Mouse (Mus musculus) embryonic facial prominence, embryonic 13.5 days (tissue): ENCODE measurements at regions not wholly inside any gene's neighbourhood (a gene's known extent, or its start where the extent isn't known, plus 50 kb on each side); places are given as distances from the start of the nearest gene placed in this dataset.

ENCODE experiments used
- ATAC-seq: fragments of 200-750 bp; cut with Nextera tagmentation; 2 replicates; pipeline ENCODE4 v1.8.0; 2017; ENCODE audit warnings: low read depth; ENCODE audit not compliant: insufficient number of reproducible peaks, insufficient read depth, low FRiP score, low TSS enrichment
- H3K27ac ChIP-seq: fragments of 300-500 bp; sonication (generic); 2 replicates; pipeline ENCODE4 v1.5.1; 2015; ENCODE audit warnings: moderate library complexity, mild to moderate bottlenecking, inconsistent platforms
- H3K27me3 ChIP-seq: fragments of 300-500 bp; sonication (generic); 2 replicates; pipeline ENCODE4 v1.6.1; 2015; ENCODE audit warnings: mild to moderate bottlenecking, inconsistent platforms
- H3K36me3 ChIP-seq: fragments of 300-500 bp; sonication (generic); 2 replicates; pipeline ENCODE4 v1.6.1; 2015; ENCODE audit warnings: mild to moderate bottlenecking, inconsistent platforms
- H3K4me1 ChIP-seq: fragments of 300-500 bp; sonication (generic); 2 replicates; pipeline ENCODE4 v1.6.1; 2015; ENCODE audit warnings: inconsistent platforms
- H3K4me2 ChIP-seq: fragments of 300-500 bp; sonication (generic); 2 replicates; pipeline ENCODE4 v1.6.1; 2015; ENCODE audit warnings: moderate library complexity, mild to moderate bottlenecking, inconsistent platforms
- H3K4me3 ChIP-seq: fragments of 300-500 bp; sonication (generic); 2 replicates; pipeline ENCODE4 v1.5.1; 2015; ENCODE audit warnings: mild to moderate bottlenecking, inconsistent platforms
- H3K9ac ChIP-seq: fragments of 300-500 bp; sonication (generic); 2 replicates; pipeline ENCODE4 v1.6.1; 2015; ENCODE audit warnings: mild to moderate bottlenecking, inconsistent platforms
- H3K9me3 ChIP-seq: fragments of 300-500 bp; sonication (generic); 2 replicates; pipeline ENCODE4 v1.6.1; 2016; ENCODE audit warnings: inconsistent platforms
- WGBS: fragments of 180-500 bp; shearing (Covaris S2); methylation state at CpG from one replicate; pipeline ENCODE4 v1.1.7; 2015; ENCODE audit warnings: mixed read lengths; 5-methylcytosine and 5-hydroxymethylcytosine counted together

GRCm38 (mm10) chr12:70720178-70720894 is 105.0 kb upstream of the Frmd6 start:
- Histone ChIP-seq H3K9ac (no peak overlapping the region), H3K36me3 (no peaks in the 10 kb centered on the region), H3K27ac (0 out of 2 replicates have a peak overlapping the region, but pooled peaks have one; percentile 68), H3K4me1 (peaks cover 24% of the 10 kb centered on the region), H3K9me3 (no peaks in the 10 kb centered on the region), H3K4me2 (no peak overlapping the region), H3K27me3 (no peaks in the 10 kb centered on the region), H3K4me3 (no peak overlapping the region)
- 63% methylated on average over 12 of the region's 12 CpGs for WGBS
- no peak for ATAC-seq

- Histone ChIP-seq H3K9ac (no peak overlapping the region), H3K27me3 (no peaks in the 10 kb centered on the region), H3K27ac (no peak overlapping the region), H3K4me1 (peaks cover 9% of the 10 kb centered on the region), H3K4me3 (no peak overlapping the region), H3K36me3 (no peaks in the 10 kb centered on the region), H3K9me3 (no peaks in the 10 kb centered on the region), H3K4me2 (no peak overlapping the region)
- WGBS = 93% methylated on average over 1 of the region's 1 CpGs
- ATAC-seq = no peak
These were observed 100.0 kb upstream of the Frmd6 start for GRCm38 (mm10) chr12:70725326-70725725.

- no peak overlapping the region for H3K27ac ChIP-seq
- no peaks in the 10 kb centered on the region for H3K27me3 ChIP-seq
- H3K4me1 ChIP-seq = peaks cover 5% of the 10 kb centered on the region; the same call in 1 of the 2 replicates
- no peak overlapping the region for H3K9ac ChIP-seq
- no peaks in the 10 kb centered on the region for H3K9me3 ChIP-seq
- no peak overlapping the region for H3K4me2 ChIP-seq
- 72% methylated on average over 10 of the region's 10 CpGs for WGBS
- ATAC-seq = no peak
- H3K4me3 ChIP-seq = no peak overlapping the region
- H3K36me3 ChIP-seq = no peaks in the 10 kb centered on the region
These were observed 97.6 kb upstream of the Frmd6 start for GRCm38 (mm10) chr12:70727496-70728259.

- WGBS = 93% methylated on average over 1 of the region's 1 CpGs
- Histone ChIP-seq H3K9me3 (no peaks in the 10 kb centered on the region), H3K27ac (no peak overlapping the region), H3K4me1 (peaks cover 5% of the 10 kb centered on the region; the same call in 1 of the 2 replicates), H3K4me2 (no peak overlapping the region), H3K4me3 (no peak overlapping the region), H3K9ac (no peak overlapping the region), H3K36me3 (no peaks in the 10 kb centered on the region), H3K27me3 (no peaks in the 10 kb centered on the region)
- no peak for ATAC-seq
These were observed 96.9 kb upstream of the Frmd6 start for GRCm38 (mm10) chr12:70728407-70728806.

- peaks cover 5% of the 10 kb centered on the region; the same call in 1 of the 2 replicates for H3K4me1 ChIP-seq
- H3K27ac ChIP-seq = no peak overlapping the region
- 45% methylated on average over 6 of the region's 6 CpGs for WGBS
- ATAC-seq = no peak
- no peak overlapping the region for H3K9ac ChIP-seq
- H3K4me3 ChIP-seq = no peak overlapping the region
- H3K9me3 ChIP-seq = no peaks in the 10 kb centered on the region
- no peaks in the 10 kb centered on the region for H3K27me3 ChIP-seq
- no peak overlapping the region for H3K4me2 ChIP-seq
- H3K36me3 ChIP-seq = no peaks in the 10 kb centered on the region
These were observed 95.4 kb upstream of the Frmd6 start for GRCm38 (mm10) chr12:70729961-70730360.

- H3K4me1 ChIP-seq = peaks cover 5% of the 10 kb centered on the region; the same call in 1 of the 2 replicates
- no peak overlapping the region for H3K4me3 ChIP-seq
- no peaks in the 10 kb centered on the region for H3K9me3 ChIP-seq
- H3K27me3 ChIP-seq = no peaks in the 10 kb centered on the region
- H3K9ac ChIP-seq = no peak overlapping the region
- no peak for ATAC-seq
- H3K27ac ChIP-seq = no peak overlapping the region
- H3K4me2 ChIP-seq = no peak overlapping the region
- H3K36me3 ChIP-seq = no peaks in the 10 kb centered on the region
- 81% methylated on average over 6 of the region's 6 CpGs for whole genome bisulfite sequencing
These were observed 93.8 kb upstream of the Frmd6 start for GRCm38 (mm10) chr12:70731498-70731897.

- H3K9me3 ChIP-seq = no peaks in the 10 kb centered on the region
- no peaks in the 10 kb centered on the region for H3K27me3 ChIP-seq
- 91% methylated on average over 3 of the region's 3 CpGs for WGBS
- H3K27ac ChIP-seq = no peak overlapping the region
- H3K4me2 ChIP-seq = no peak overlapping the region
- peaks cover 3% of the 10 kb centered on the region; the same call in 1 of the 2 replicates for H3K4me1 ChIP-seq
- ATAC-seq = no peak
- no peak overlapping the region for H3K9ac ChIP-seq
- H3K4me3 ChIP-seq = no peak overlapping the region
- H3K36me3 ChIP-seq = no peaks in the 10 kb centered on the region
These were observed 92.7 kb upstream of the Frmd6 start for GRCm38 (mm10) chr12:70732591-70732990.

- Histone ChIP-seq H3K27me3 (no peaks in the 10 kb centered on the region), H3K4me2 (no peak overlapping the region), H3K9me3 (no peaks in the 10 kb centered on the region), H3K4me1 (peaks cover 10% of the 10 kb centered on the region), H3K4me3 (no peak overlapping the region), H3K27ac (no peak overlapping the region), H3K9ac (no peak overlapping the region), H3K36me3 (no peaks in the 10 kb centered on the region)
- no peak for ATAC-seq
- WGBS = 86% methylated on average over 3 of the region's 3 CpGs
These were observed 86.8 kb upstream of the Frmd6 start for GRCm38 (mm10) chr12:70738554-70738953.

GRCm38 (mm10) chr12:70739316-70739715 is 86.0 kb upstream of the Frmd6 start:
- Histone ChIP-seq H3K27ac (no peak overlapping the region), H3K4me1 (peaks cover 10% of the 10 kb centered on the region), H3K9ac (no peak overlapping the region), H3K36me3 (no peaks in the 10 kb centered on the region), H3K4me3 (no peak overlapping the region), H3K4me2 (no peak overlapping the region), H3K9me3 (no peaks in the 10 kb centered on the region), H3K27me3 (no peaks in the 10 kb centered on the region)
- WGBS = 89% methylated on average over 6 of the region's 6 CpGs
- no peak for ATAC-seq

GRCm38 (mm10) chr12:70739766-70740165 is 85.5 kb upstream of the Frmd6 start:
- Histone ChIP-seq H3K9me3 (no peaks in the 10 kb centered on the region), H3K36me3 (no peaks in the 10 kb centered on the region), H3K27ac (no peak overlapping the region), H3K4me1 (peaks cover 10% of the 10 kb centered on the region), H3K4me2 (no peak overlapping the region), H3K9ac (no peak overlapping the region), H3K27me3 (no peaks in the 10 kb centered on the region), H3K4me3 (no peak overlapping the region)
- ATAC-seq = no peak
- 55% methylated on average over 7 of the region's 7 CpGs for WGBS

- no peak for ATAC-seq
- peaks cover 10% of the 10 kb centered on the region for H3K4me1 ChIP-seq
- WGBS = 47% methylated on average over 3 of the region's 3 CpGs
These were observed 82.5 kb upstream of the Frmd6 start for GRCm38 (mm10) chr12:70742836-70743235.

GRCm38 (mm10) chr12:70745681-70746080 is 79.6 kb upstream of the Frmd6 start:
- 85% methylated on average over 2 of the region's 2 CpGs for WGBS
- H3K36me3 ChIP-seq = no peaks in the 10 kb centered on the region
- H3K4me2 ChIP-seq = no peak overlapping the region
- H3K9me3 ChIP-seq = no peaks in the 10 kb centered on the region
- no peak overlapping the region for H3K27ac ChIP-seq
- ATAC-seq = no peak
- H3K27me3 ChIP-seq = no peaks in the 10 kb centered on the region
- H3K4me3 ChIP-seq = no peak overlapping the region
- peaks cover 19% of the 10 kb centered on the region for H3K4me1 ChIP-seq
- H3K9ac ChIP-seq = no peak overlapping the region

More at GRCm38 (mm10) chr12:70742836-70743235, 82.5 kb upstream of the Frmd6 start:
- Histone ChIP-seq H3K4me3 (no peak overlapping the region), H3K9ac (no peak overlapping the region), H3K9me3 (no peaks in the 10 kb centered on the region), H3K27me3 (no peaks in the 10 kb centered on the region), H3K27ac (no peak overlapping the region), H3K4me2 (no peak overlapping the region), H3K36me3 (no peaks in the 10 kb centered on the region)
